Mouse (Mus musculus) brain, embryonic 14.5 days (tissue): ENCODE data around the gene Hoxd10. TPM values are rescaled to one million over a fixed set of nuclear protein-coding genes. Genes with fewer than 3 reads are reported as not detected.

Experiments
- DNase-seq: peaks from one replicate; pipeline ENCODE4 v3.0.0-alpha.2; 2011; ENCODE audit warnings: low read depth
- CTCF ChIP-seq: fragments of 200-500 bp; IDR thresholded peaks from 2 replicates; pipeline ENCODE4 v1.5.1; 2012; ENCODE audit warnings: inconsistent platforms, mild to moderate bottlenecking, moderate library complexity, borderline replicate concordance; ENCODE audit not compliant: insufficient read depth, insufficient read length; ENCODE audit errors: extremely low read depth
- POLR2A ChIP-seq: fragments of 200-500 bp; IDR thresholded peaks from 2 replicates; pipeline ENCODE4 v1.6.1; 2012; ENCODE audit warnings: mild to moderate bottlenecking, inconsistent platforms, borderline replicate concordance; ENCODE audit not compliant: poor library complexity, insufficient read depth, insufficient read length, severe bottlenecking; ENCODE audit errors: extremely low read depth
- polyA plus RNA-seq: library from polyadenylated mRNA; depleted of rRNA; stranded (reverse); fragments of >200 nt; gene quantifications from 2 replicates; pipeline ENCODE4 v1.2.3, GENCODE M21; 2012

Gene Hoxd10
- polyA plus RNA-seq, 1 experiment = 0.04 TPM

- TF ChIP-seq POLR2A (no peak), CTCF (no peak)
Measured at GRCm38 (mm10) chr2:74713239-74714150, 21.8 kb downstream of the Hoxd10 start.

GRCm38 (mm10) chr2:74714156-74714789, 22.5 kb downstream of the Hoxd10 start:
- no peak for DNase-seq
- no peak for TF ChIP-seq POLR2A
- TF ChIP-seq CTCF = no peak

More at GRCm38 (mm10) chr2:74713239-74714150, 21.8 kb downstream of the Hoxd10 start:
- peak; percentile 55 for DNase-seq

DNA sequence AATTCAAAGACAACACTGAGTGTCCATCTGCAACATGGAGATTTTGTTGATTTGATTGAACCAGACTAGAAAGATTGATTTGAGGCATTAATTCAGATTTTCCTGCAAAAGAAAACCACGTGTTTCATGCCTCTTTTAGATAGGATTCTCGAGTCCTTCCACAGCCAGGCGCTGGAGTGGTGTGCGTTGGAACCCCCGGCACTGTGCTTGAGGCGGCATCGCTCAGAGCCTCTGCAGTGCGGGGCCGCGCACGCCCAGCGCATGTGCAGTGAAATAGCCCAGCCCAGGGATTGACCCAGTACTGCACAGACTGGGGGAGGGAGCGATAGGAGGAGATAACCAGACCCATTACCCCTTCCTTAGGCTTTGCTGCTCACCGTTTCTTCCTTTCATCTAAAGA, 23.2 kb downstream of the Hoxd10 start:
- DNase-seq = no peak
- TF ChIP-seq CTCF (no peak), POLR2A (no peak)

GRCm38 (mm10) chr2:74715504-74716241, 23.9 kb downstream of the Hoxd10 start:
- TF ChIP-seq POLR2A (no peak), CTCF (peak; percentile 87)

DNA sequence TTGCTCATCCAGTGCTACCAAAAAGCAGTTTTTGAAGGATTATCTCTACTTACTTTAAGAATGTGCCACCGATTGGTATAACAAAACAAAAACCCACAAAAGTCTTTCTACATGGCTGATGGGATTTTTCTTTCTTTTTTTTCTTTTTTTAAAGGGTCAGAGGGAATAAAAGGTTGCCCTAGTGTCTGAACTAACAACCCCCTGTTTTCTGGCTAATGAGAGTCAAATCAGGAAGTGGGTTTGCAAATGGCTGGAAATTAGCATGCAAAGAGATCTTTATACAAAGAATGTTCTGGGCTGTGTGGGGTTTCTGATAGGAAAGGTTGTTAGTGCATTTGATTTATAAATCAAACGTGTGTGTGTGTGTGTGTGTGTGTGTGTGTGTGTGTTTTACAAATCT, 28.7 kb downstream of the Hoxd10 start:
- TF ChIP-seq CTCF (no peak), POLR2A (no peak)

More at GRCm38 (mm10) chr2:74715504-74716241, 23.9 kb downstream of the Hoxd10 start:
- DNase-seq = peak; percentile 89

DNA sequence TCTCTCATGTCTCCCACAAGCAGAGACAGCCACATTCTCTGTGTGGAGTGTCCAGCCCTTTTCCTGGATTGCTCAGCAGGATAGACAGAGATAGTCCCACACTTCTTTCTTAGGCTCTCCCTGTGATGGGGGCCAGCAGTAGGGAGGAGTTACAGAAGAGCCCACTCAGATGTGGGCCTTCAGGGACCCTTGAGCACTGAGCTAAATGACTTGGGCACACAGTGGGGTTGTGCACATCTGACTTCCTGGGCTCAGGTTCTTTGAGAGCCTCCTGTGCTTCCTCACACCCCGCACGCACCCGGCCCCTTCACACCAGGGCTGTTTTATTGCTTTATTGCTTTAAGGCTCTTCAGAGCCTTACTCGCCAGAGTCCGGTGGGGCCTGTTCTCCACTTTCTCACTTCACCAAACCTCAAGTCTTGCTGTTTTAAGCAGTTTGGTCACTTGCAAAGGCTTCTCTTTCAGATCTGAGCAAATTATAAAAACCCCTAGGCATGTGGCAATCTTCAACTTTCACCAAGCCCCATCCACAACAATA, 29.3 kb downstream of the Hoxd10 start:
- TF ChIP-seq POLR2A (no peak), CTCF (no peak)
- DNase-seq = no peak

More for the DNA sequence above, 28.7 kb downstream of the Hoxd10 start:
- DNase-seq = no peak

GRCm38 (mm10) chr2:74721882-74722281, 30.2 kb downstream of the Hoxd10 start:
- TF ChIP-seq CTCF = no peak
- no peak for TF ChIP-seq POLR2A
- DNase-seq = no peak

DNA sequence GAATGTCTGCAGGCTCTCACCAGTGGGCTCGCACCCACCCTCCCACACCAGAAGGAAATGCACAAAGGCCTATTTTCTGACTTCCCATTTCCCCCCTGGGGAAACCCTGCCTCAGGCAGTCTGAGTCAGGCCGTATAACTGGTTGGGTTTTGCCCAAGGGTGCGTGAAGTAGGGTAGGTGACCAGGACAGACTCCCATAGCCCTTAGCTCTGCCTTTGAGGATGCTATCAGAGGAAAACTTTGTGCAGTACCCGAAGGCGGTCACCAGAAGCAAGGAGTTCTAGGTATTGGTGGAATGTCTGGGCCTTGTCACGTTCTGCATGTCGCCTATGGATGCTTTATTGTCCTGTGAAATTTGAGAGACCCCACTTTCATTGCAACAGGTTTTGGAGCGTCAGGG, 31.2 kb downstream of the Hoxd10 start:
- TF ChIP-seq CTCF (no peak), POLR2A (no peak)

DNA sequence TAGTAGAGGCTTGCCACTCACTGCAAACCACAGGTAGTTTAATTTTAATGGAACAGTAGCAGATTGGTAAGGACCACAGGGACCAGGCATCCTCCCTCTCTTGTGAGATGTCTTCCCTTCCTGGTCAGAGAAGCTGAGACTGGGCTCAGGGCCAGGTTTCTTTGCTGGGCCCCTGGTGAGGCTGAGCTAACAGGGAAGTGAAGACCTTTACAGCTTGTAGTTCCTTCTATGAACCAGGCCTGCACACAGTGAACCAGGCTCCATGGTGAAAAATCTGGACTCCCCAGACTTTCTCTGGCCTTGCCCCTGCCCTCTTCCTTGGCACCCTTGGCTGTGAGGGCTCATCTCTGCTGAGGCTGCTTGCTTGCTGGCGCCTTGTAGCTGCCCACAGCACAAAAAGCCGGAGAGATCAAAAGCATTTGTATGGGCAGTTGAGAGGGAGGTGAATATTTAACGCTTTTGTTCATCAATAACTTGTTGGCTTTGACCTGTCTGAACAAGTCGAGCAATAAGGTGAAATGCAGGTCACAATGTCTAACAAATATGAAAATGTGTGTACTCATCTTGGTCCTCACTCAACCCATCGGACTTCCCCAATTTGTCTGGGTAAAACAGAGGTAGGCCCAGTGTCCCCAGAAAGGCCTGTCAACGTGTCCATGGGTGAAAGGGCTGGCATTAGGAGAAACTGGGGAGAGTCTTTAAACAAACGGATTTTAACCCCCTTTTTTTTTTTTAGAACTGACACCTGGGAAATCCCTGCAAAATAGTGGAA, 32.7 kb downstream of the Hoxd10 start:
- DNase-seq = no peak
- TF ChIP-seq POLR2A (no peak), CTCF (no peak)

More for the DNA sequence above, 31.2 kb downstream of the Hoxd10 start:
- DNase-seq = no peak

DNA sequence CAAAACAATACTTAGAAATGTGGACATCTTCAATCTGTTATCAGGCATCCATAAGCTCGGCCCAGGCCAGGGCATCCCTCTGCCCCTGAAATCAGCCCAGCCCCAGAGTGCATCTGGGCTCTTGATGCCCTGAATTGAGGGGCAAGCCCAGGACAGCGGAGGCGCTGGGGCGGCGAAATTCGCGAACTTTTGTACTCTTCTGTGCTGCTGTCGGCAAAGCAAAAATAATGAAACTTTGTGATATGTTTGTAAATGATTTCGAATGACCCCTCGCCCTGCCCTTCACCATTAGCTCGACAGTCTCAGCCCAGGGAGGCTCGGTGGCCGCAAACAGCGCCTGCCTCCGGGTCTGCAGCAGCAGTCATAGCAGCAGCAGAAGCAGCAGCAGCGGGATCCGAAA, 33.4 kb downstream of the Hoxd10 start:
- TF ChIP-seq CTCF (no peak), POLR2A (no peak)
- no peak for DNase-seq
